Mouse (Mus musculus) neural tube, embryonic 14.5 days (tissue): Measurements from ENCODE around the gene Chd4. TPM values are rescaled to one million over a fixed set of nuclear protein-coding genes. Genes with fewer than 3 reads are reported as not detected.

ENCODE experiments used
- ATAC-seq: fragments of 200-750 bp; cut with Nextera tagmentation; 2 replicates; pipeline ENCODE4 v1.8.0; 2017; ENCODE audit warnings: low read depth, mild to moderate bottlenecking, moderate TSS enrichment, moderate library complexity
- H3K27ac ChIP-seq: fragments of 300-500 bp; sonication (generic); 2 replicates; pipeline ENCODE4 v1.5.1; 2014; ENCODE audit warnings: low read depth, mild to moderate bottlenecking, control low read depth, low read length, moderate library complexity, mixed read lengths
- H3K27me3 ChIP-seq: fragments of 300-500 bp; sonication (generic); 2 replicates; pipeline ENCODE4 v1.6.1; 2014; ENCODE audit warnings: low read length; ENCODE audit not compliant: control insufficient read depth, insufficient read depth
- H3K36me3 ChIP-seq: fragments of 300-500 bp; sonication (generic); 2 replicates; pipeline ENCODE4 v1.6.1; 2014; ENCODE audit warnings: low read length, mixed read lengths; ENCODE audit not compliant: control insufficient read depth, insufficient read depth
- H3K4me1 ChIP-seq: fragments of 300-500 bp; sonication (generic); 2 replicates; pipeline ENCODE4 v1.6.1; 2014; ENCODE audit warnings: low read length; ENCODE audit not compliant: control insufficient read depth, insufficient read depth
- H3K4me2 ChIP-seq: fragments of 300-500 bp; sonication (generic); 2 replicates; pipeline ENCODE4 v1.6.1; 2014; ENCODE audit warnings: mild to moderate bottlenecking, low read depth, low read length, control low read depth
- H3K4me3 ChIP-seq: fragments of 300-500 bp; sonication (generic); 2 replicates; pipeline ENCODE4 v1.5.1; 2014; ENCODE audit warnings: low read depth, low read length, control low read depth, mixed read lengths
- H3K9ac ChIP-seq: fragments of 300-500 bp; sonication (generic); replicated peaks from 2 replicates; pipeline ENCODE4 v1.6.1; 2014; ENCODE audit warnings: low read depth, mild to moderate bottlenecking, control low read depth, low read length, mixed read lengths
- H3K9me3 ChIP-seq: fragments of 300-500 bp; sonication (generic); 2 replicates; pipeline ENCODE4 v1.6.1; 2016; ENCODE audit warnings: low read length; ENCODE audit not compliant: control insufficient read depth
- WGBS: fragments of 180-500 bp; shearing (Covaris S2); extraction: QIAGEN DNeasy Blood & Tissue Kit; methylation state at CpG from one replicate; pipeline ENCODE4 v1.1.7; 2014; 5-methylcytosine and 5-hydroxymethylcytosine counted together
- polyA plus RNA-seq: library from polyadenylated mRNA; unstranded; fragments of >200 nt; fragmentation: Nextera tagmentation; extraction: Ambion mirVana; gene quantifications from 2 replicates; pipeline ENCODE4 v1.2.1, GENCODE M21; 2014

Chd4 gene
- polyA plus RNA-seq, 1 experiment from 2014 or later: 72.1 TPM

GRCm38 (mm10) chr6:125097951-125098350, 2.2 kb downstream of the Chd4 start:
- H3K9ac ChIP-seq: peak overlapping the region; percentile 92
- H3K36me3 ChIP-seq: peaks cover 40% of the 10 kb centered on the region
- no peak for ATAC-seq
- peak overlapping the region; percentile 93 for H3K4me3 ChIP-seq
- WGBS: 55% methylated on average over 8 of the region's 8 CpGs
- H3K4me1 ChIP-seq: peaks cover 27% of the 10 kb centered on the region
- H3K27me3 ChIP-seq: no peaks in the 10 kb centered on the region; the same call in 1 of the 2 replicates
- peak overlapping the region; percentile 91 for H3K4me2 ChIP-seq
- no peaks in the 10 kb centered on the region for H3K9me3 ChIP-seq
- no peak overlapping the region for H3K27ac ChIP-seq

- Histone ChIP-seq H3K4me1 (peaks cover 27% of the 10 kb centered on the region), H3K9ac (peak overlapping the region; percentile 41), H3K36me3 (peaks cover 43% of the 10 kb centered on the region), H3K27me3 (no peaks in the 10 kb centered on the region; the same call in 1 of the 2 replicates), H3K4me3 (peak overlapping the region; percentile 93), H3K9me3 (no peaks in the 10 kb centered on the region), H3K27ac (no peak overlapping the region; the same call in 1 of the 2 replicates), H3K4me2 (peak overlapping the region; percentile 91)
- 53% methylated on average over 3 of the region's 3 CpGs for WGBS
- ATAC-seq: no peak
Measured at GRCm38 (mm10) chr6:125098513-125098912, 2.7 kb downstream of the Chd4 start.

GRCm38 (mm10) chr6:125099421-125099971, 3.7 kb downstream of the Chd4 start:
- H3K36me3 ChIP-seq: peaks cover 51% of the 10 kb centered on the region
- peak overlapping the region; percentile 91 for H3K4me2 ChIP-seq
- 28% methylated on average over 5 of the region's 5 CpGs for WGBS
- peak overlapping the region; percentile 12; the same call in 1 of the 2 replicates for H3K27ac ChIP-seq
- H3K9ac ChIP-seq: 0 out of 2 replicates have a peak overlapping the region, but pooled peaks have one; percentile 26
- peaks cover 27% of the 10 kb centered on the region for H3K4me1 ChIP-seq
- no peak overlapping the region; the same call in 1 of the 2 replicates for H3K4me3 ChIP-seq
- no peaks in the 10 kb centered on the region; the same call in 1 of the 2 replicates for H3K27me3 ChIP-seq
- no peaks in the 10 kb centered on the region for H3K9me3 ChIP-seq
- ATAC-seq: no peak

- no peak overlapping the region for H3K9ac ChIP-seq
- WGBS: 89% methylated on average over 9 of the region's 9 CpGs
- no peak overlapping the region for H3K4me3 ChIP-seq
- no peaks in the 10 kb centered on the region for H3K9me3 ChIP-seq
- H3K4me2 ChIP-seq: no peak overlapping the region
- no peak overlapping the region for H3K27ac ChIP-seq
- peaks cover 68% of the 10 kb centered on the region for H3K36me3 ChIP-seq
- H3K4me1 ChIP-seq: peaks cover 27% of the 10 kb centered on the region
- no peak for ATAC-seq
- H3K27me3 ChIP-seq: no peaks in the 10 kb centered on the region; the same call in 1 of the 2 replicates
Measured at GRCm38 (mm10) chr6:125101444-125101843, 5.7 kb downstream of the Chd4 start.

- WGBS: 92% methylated on average over 4 of the region's 4 CpGs
Measured at GRCm38 (mm10) chr6:125104223-125104622, 8.4 kb downstream of the Chd4 start.

GRCm38 (mm10) chr6:125107705-125108104, 11.9 kb downstream of the Chd4 start:
- H3K4me2 ChIP-seq: no peak overlapping the region
- ATAC-seq: no peak
- no peak overlapping the region for H3K27ac ChIP-seq
- 96% methylated on average over 2 of the region's 2 CpGs for WGBS
- peaks cover 91% of the 10 kb centered on the region for H3K36me3 ChIP-seq
- no peak overlapping the region for H3K9ac ChIP-seq
- no peaks in the 10 kb centered on the region for H3K4me1 ChIP-seq
- H3K27me3 ChIP-seq: no peaks in the 10 kb centered on the region
- H3K9me3 ChIP-seq: no peaks in the 10 kb centered on the region
- H3K4me3 ChIP-seq: no peak overlapping the region

More at GRCm38 (mm10) chr6:125104223-125104622, 8.4 kb downstream of the Chd4 start:
- Histone ChIP-seq H3K9ac (no peak overlapping the region), H3K4me3 (no peak overlapping the region), H3K36me3 (peaks cover 86% of the 10 kb centered on the region), H3K4me1 (peaks cover 6% of the 10 kb centered on the region), H3K27me3 (no peaks in the 10 kb centered on the region), H3K9me3 (no peaks in the 10 kb centered on the region), H3K27ac (no peak overlapping the region), H3K4me2 (no peak overlapping the region)
- no peak for ATAC-seq

GRCm38 (mm10) chr6:125109371-125109770, 13.6 kb downstream of the Chd4 start:
- no peak for ATAC-seq
- 90% methylated on average over 14 of the region's 14 CpGs for WGBS
- peaks cover 94% of the 10 kb centered on the region for H3K36me3 ChIP-seq
- H3K9me3 ChIP-seq: no peaks in the 10 kb centered on the region
- H3K4me3 ChIP-seq: no peak overlapping the region
- H3K4me2 ChIP-seq: no peak overlapping the region
- H3K27me3 ChIP-seq: no peaks in the 10 kb centered on the region
- no peaks in the 10 kb centered on the region for H3K4me1 ChIP-seq
- H3K9ac ChIP-seq: no peak overlapping the region
- H3K27ac ChIP-seq: no peak overlapping the region

- no peak overlapping the region for H3K9ac ChIP-seq
- WGBS: 93% methylated on average over 7 of the region's 7 CpGs
- no peak overlapping the region for H3K27ac ChIP-seq
- no peaks in the 10 kb centered on the region for H3K4me1 ChIP-seq
- ATAC-seq: no peak
- no peak overlapping the region for H3K4me2 ChIP-seq
- no peaks in the 10 kb centered on the region for H3K9me3 ChIP-seq
- peaks cover 96% of the 10 kb centered on the region for H3K36me3 ChIP-seq
- no peaks in the 10 kb centered on the region for H3K27me3 ChIP-seq
- H3K4me3 ChIP-seq: no peak overlapping the region
Measured at GRCm38 (mm10) chr6:125110927-125111326, 15.1 kb downstream of the Chd4 start.

- ATAC-seq: no peak
- Histone ChIP-seq H3K4me3 (no peak overlapping the region), H3K9ac (no peak overlapping the region), H3K9me3 (no peaks in the 10 kb centered on the region), H3K4me2 (no peak overlapping the region), H3K4me1 (no peaks in the 10 kb centered on the region), H3K27me3 (no peaks in the 10 kb centered on the region), H3K27ac (no peak overlapping the region), H3K36me3 (peaks cover 92% of the 10 kb centered on the region)
- WGBS: 91% methylated on average over 11 of the region's 11 CpGs
Measured at GRCm38 (mm10) chr6:125112553-125112952, 16.8 kb downstream of the Chd4 start.
